Mouse (Mus musculus) midbrain, embryonic 16.5 days (tissue): ENCODE measurements at regions not wholly inside any gene's neighbourhood (a gene's known extent, or its start where the extent isn't known, plus 50 kb on each side); places are given as distances from the start of the nearest gene placed in this dataset.

Experiments
- ATAC-seq: fragments of 200-750 bp; cut with Nextera tagmentation; 2 replicates; pipeline ENCODE4 v1.8.0; 2017; ENCODE audit warnings: moderate TSS enrichment
- H3K27ac ChIP-seq: fragments of 300-500 bp; sonication (generic); 2 replicates; pipeline ENCODE4 v1.5.1; 2014; ENCODE audit warnings: mild to moderate bottlenecking, low read length, mixed read lengths
- H3K27me3 ChIP-seq: fragments of 300-500 bp; sonication (generic); 2 replicates; pipeline ENCODE4 v1.6.1; 2014; ENCODE audit warnings: low read depth, low read length, mixed read lengths; ENCODE audit not compliant: control insufficient read depth, insufficient read depth
- H3K36me3 ChIP-seq: fragments of 300-500 bp; sonication (generic); 2 replicates; pipeline ENCODE4 v1.6.1; 2014; ENCODE audit warnings: mild to moderate bottlenecking, low read length, moderate library complexity, mixed read lengths; ENCODE audit not compliant: control insufficient read depth, insufficient read depth
- H3K4me1 ChIP-seq: fragments of 300-500 bp; sonication (generic); 2 replicates; pipeline ENCODE4 v1.6.1; 2014; ENCODE audit warnings: mild to moderate bottlenecking, low read length, mixed read lengths; ENCODE audit not compliant: control insufficient read depth, insufficient read depth
- H3K4me2 ChIP-seq: fragments of 300-500 bp; sonication (generic); 2 replicates; pipeline ENCODE4 v1.6.1; 2014; ENCODE audit warnings: mild to moderate bottlenecking, low read length, mixed read lengths
- H3K4me3 ChIP-seq: fragments of 300-500 bp; sonication (generic); 2 replicates; pipeline ENCODE4 v1.5.1; 2014; ENCODE audit warnings: low read depth, mild to moderate bottlenecking, low read length, moderate library complexity, mixed read lengths
- H3K9ac ChIP-seq: fragments of 300-500 bp; sonication (generic); 2 replicates; pipeline ENCODE4 v1.6.1; 2014; ENCODE audit warnings: low read depth, low read length, mixed read lengths
- H3K9me3 ChIP-seq: fragments of 300-500 bp; sonication (generic); replicated peaks from 2 replicates; pipeline ENCODE4 v1.6.1; 2014; ENCODE audit warnings: mild to moderate bottlenecking, low read length, mixed read lengths; ENCODE audit not compliant: control insufficient read depth, poor library complexity, severe bottlenecking
- WGBS: fragments of 180-500 bp; shearing (Covaris S2); extraction: QIAGEN DNeasy Blood & Tissue Kit; methylation state at CpG from one replicate; pipeline ENCODE4 v1.1.7; 2014; 5-methylcytosine and 5-hydroxymethylcytosine counted together

DNA sequence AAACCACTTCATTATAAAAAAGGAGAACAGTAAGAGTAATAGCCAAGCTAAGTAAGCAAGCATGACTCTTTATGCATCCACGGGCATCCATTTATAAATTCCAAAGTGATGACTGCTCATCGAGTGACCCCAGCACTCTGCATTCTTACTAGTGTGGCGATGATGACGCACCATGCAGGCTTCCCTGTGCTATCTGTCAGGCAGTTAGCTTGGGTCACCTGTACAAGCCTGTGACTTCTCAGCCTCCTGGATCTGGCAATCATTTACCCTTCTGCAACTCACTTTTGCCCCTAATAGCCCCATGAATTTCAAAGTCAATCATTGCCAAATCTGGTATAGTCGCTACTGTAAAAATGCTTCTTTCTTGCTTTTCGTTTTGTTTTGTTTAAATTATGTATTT is 237.3 kb downstream of the Klf5 start:
- H3K4me2 ChIP-seq = no peak overlapping the region
- no peaks in the 10 kb centered on the region for H3K36me3 ChIP-seq
- H3K9me3 ChIP-seq = no peaks in the 10 kb centered on the region
- no peak overlapping the region for H3K4me3 ChIP-seq
- H3K4me1 ChIP-seq = no peaks in the 10 kb centered on the region
- H3K9ac ChIP-seq = no peak overlapping the region
- 88% methylated on average over 6 of the region's 6 CpGs for WGBS
- no peak for ATAC-seq
- H3K27me3 ChIP-seq = no peaks in the 10 kb centered on the region
- H3K27ac ChIP-seq = no peak overlapping the region

DNA sequence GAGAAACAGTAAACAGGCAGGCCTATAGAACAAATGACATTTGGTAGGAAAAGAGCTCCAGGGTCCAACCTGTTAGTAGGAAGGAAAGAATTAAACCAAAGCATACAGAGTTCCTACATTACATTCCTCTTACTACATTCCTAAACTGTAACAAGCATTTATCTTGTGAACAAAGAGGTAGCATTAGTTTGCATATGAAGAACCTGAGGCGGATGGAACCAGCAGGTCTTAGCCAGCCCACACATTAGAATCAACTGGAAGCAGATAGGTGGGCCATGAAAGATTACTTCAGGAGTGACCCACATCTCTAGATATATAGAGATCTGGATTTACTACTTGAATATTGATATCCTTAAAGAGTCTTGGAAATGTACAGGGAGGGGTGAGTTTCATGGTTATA is 238.8 kb downstream of the Klf5 start:
- H3K9ac ChIP-seq = no peak overlapping the region
- WGBS = 80% methylated on average over 1 of the region's 1 CpGs
- H3K27me3 ChIP-seq = no peaks in the 10 kb centered on the region
- H3K4me2 ChIP-seq = no peak overlapping the region
- H3K9me3 ChIP-seq = no peaks in the 10 kb centered on the region
- no peaks in the 10 kb centered on the region for H3K36me3 ChIP-seq
- H3K4me3 ChIP-seq = no peak overlapping the region
- H3K4me1 ChIP-seq = no peaks in the 10 kb centered on the region
- H3K27ac ChIP-seq = no peak overlapping the region
- ATAC-seq = no peak

DNA sequence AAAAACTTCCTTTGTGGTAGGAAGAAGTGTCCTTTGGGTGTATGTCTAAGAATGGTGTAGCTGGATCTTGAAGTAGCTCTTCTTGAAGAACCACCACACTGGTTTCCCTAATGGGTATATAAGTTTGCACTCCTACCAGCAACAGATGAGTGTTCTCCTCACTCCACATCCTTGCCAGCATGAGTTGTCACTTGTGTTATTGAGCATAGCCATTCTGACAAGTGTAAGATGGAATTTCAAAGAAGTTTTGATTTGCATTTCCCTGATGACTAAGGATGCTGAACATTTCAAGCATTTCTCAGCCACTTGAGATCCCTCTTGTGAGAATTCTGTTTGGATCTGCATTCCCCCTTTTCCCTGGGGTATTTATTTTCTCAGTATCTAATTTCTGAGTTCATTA is 243.2 kb downstream of the Klf5 start:
- Histone ChIP-seq H3K4me2 (no peak overlapping the region), H3K27ac (no peak overlapping the region), H3K4me1 (no peaks in the 10 kb centered on the region), H3K36me3 (no peaks in the 10 kb centered on the region), H3K9me3 (no peaks in the 10 kb centered on the region), H3K27me3 (no peaks in the 10 kb centered on the region), H3K4me3 (no peak overlapping the region), H3K9ac (no peak overlapping the region)
- no peak for ATAC-seq

DNA sequence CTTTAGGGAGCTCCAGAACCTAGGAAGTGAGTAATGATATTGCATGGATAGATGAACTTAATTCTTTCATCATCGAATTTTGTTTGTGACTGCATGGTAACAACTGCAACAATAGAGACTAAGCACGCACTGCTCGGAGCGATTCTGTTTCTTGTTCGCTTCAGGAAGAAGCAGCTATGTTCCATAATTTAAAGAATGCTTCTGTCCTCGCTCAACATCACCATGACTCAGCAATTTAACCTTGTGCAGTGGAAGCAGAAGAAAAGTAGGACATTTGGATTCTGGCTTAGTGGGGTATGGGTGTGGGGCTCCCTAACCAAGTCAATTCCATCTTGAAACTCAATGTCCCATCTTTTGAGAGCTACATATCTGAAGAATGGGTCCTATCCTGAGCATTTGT is 249.4 kb downstream of the Klf5 start:
- H3K27ac ChIP-seq = no peak overlapping the region
- no peaks in the 10 kb centered on the region for H3K9me3 ChIP-seq
- no peak overlapping the region for H3K4me3 ChIP-seq
- H3K4me2 ChIP-seq = no peak overlapping the region
- H3K4me1 ChIP-seq = no peaks in the 10 kb centered on the region
- 89% methylated on average over 6 of the region's 6 CpGs for WGBS
- H3K36me3 ChIP-seq = no peaks in the 10 kb centered on the region
- H3K27me3 ChIP-seq = no peaks in the 10 kb centered on the region
- no peak for ATAC-seq
- H3K9ac ChIP-seq = no peak overlapping the region

DNA sequence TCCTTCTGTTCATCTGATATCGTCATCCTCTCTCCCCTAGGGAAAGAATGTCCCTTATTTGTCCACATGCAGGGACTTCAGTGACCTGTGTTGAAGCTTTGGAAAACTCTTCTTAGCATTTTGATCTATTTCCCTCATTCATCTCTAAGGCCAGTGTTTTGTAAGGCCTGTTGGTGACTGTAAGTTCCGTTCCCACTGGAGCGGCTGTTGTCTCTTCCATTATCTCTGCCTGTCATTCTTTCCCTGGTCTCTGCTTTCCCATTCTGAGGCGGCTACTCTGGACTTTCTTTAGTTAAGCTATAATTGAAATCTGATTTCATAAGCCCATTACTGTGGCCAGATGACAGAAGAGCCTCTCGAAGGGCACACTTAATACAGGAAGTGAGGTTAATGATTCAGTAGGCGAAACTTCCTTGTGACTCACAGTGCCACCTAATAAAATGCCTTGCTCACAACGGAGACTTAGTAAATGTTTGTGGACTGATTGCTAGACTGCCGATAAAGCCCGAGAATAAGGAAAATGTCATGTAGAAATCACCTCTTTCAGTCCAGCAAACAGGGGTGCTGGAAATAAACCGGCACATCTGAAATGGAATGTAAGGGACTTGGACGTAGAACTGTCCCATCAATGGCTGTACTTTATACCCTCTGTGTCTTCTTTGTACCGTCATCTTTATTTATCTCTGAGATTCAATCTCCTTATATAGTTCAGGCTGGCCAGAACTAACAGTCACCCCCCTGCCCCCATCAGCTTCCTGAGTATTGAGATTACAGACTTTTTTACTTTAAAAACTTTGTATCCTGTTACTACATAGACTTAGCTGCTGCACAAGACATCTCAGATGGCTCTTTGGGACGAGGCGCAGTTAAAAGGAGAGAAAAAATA is 250.1 kb downstream of the Klf5 start:
- ATAC-seq = no peak
- H3K9me3 ChIP-seq = no peaks in the 10 kb centered on the region
- no peaks in the 10 kb centered on the region for H3K4me1 ChIP-seq
- H3K4me2 ChIP-seq = no peak overlapping the region
- H3K27ac ChIP-seq = no peak overlapping the region
- no peak overlapping the region for H3K9ac ChIP-seq
- H3K27me3 ChIP-seq = no peaks in the 10 kb centered on the region
- H3K36me3 ChIP-seq = no peaks in the 10 kb centered on the region
- 92% methylated on average over 14 of the region's 14 CpGs for WGBS
- no peak overlapping the region for H3K4me3 ChIP-seq

DNA sequence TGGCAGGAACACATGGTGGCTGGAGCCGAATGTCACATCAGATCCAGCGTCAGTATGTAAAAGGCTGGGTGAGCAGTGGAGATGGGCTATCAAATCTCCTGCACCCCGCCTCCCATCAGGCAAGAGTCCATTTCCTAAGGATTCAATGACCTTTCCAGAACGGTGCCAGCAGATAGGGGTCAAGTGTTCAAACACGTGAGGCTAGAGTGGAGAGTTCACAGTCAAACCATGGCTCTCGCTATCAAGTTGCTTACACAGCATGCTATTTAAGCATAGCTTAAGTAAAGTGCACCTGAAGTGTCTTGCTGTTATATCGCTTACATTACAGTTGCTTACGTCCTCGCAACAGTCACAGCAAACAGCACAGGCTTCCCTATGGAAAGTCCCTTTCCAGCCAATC is 265.5 kb downstream of the Klf5 start:
- WGBS = 88% methylated on average over 9 of the region's 9 CpGs
- H3K9ac ChIP-seq = no peak overlapping the region
- no peaks in the 10 kb centered on the region for H3K9me3 ChIP-seq
- no peak overlapping the region for H3K4me3 ChIP-seq
- no peaks in the 10 kb centered on the region for H3K4me1 ChIP-seq
- no peak overlapping the region for H3K27ac ChIP-seq
- no peaks in the 10 kb centered on the region for H3K27me3 ChIP-seq
- no peak overlapping the region for H3K4me2 ChIP-seq
- no peaks in the 10 kb centered on the region for H3K36me3 ChIP-seq
- no peak for ATAC-seq

DNA sequence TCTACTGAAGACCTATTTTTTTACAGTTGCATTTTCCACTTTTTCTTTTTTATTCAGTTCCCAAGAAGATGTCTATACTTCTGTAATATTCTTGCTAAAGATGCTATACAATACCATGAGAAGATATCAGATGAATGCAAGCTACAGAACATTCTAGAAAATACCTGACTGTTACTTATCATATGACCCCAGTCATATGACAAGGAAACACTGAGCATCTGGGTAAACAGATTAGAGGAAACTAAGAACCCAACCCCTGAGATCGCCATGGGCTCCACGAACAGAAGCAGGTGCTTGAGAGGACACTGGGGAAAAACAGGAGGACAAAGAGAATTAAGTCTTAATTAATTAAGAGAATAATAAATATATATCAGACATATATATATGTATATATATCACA is 275.7 kb downstream of the Klf5 start:
- Histone ChIP-seq H3K4me2 (no peak overlapping the region), H3K9ac (no peak overlapping the region), H3K27ac (no peak overlapping the region), H3K36me3 (no peaks in the 10 kb centered on the region), H3K9me3 (no peaks in the 10 kb centered on the region), H3K27me3 (no peaks in the 10 kb centered on the region), H3K4me3 (no peak overlapping the region), H3K4me1 (peaks cover 2% of the 10 kb centered on the region)
- WGBS = 95% methylated on average over 2 of the region's 2 CpGs
- ATAC-seq = no peak

DNA sequence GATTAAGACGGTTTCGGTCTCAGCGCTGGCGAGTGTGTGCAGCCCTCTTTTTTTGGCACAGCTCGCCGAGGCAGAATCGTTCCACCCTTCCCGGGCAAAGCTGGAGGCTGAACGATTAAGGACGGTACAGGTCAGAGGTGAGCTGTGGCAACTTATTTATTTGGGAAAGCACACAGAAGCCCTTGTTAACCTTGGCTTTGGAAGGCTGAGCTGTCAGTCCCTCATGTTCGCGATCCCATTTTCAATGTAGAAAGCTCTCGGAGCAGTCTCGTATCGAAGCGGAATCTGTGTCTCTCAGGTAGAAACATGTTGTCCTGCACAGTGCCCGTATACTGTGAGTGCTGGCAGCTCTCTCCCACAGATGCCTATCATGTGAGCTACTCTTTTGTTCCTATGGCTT is 280.2 kb downstream of the Klf5 start:
- H3K4me2 ChIP-seq = 0 out of 2 replicates have a peak overlapping the region, but pooled peaks have one; percentile 10
- H3K4me1 ChIP-seq = peaks cover 7% of the 10 kb centered on the region
- H3K36me3 ChIP-seq = no peaks in the 10 kb centered on the region
- no peak overlapping the region for H3K4me3 ChIP-seq
- 71% methylated on average over 17 of the region's 17 CpGs for WGBS
- no peak for ATAC-seq
- H3K9ac ChIP-seq = no peak overlapping the region
- no peaks in the 10 kb centered on the region for H3K9me3 ChIP-seq
- no peaks in the 10 kb centered on the region for H3K27me3 ChIP-seq
- H3K27ac ChIP-seq = no peak overlapping the region

DNA sequence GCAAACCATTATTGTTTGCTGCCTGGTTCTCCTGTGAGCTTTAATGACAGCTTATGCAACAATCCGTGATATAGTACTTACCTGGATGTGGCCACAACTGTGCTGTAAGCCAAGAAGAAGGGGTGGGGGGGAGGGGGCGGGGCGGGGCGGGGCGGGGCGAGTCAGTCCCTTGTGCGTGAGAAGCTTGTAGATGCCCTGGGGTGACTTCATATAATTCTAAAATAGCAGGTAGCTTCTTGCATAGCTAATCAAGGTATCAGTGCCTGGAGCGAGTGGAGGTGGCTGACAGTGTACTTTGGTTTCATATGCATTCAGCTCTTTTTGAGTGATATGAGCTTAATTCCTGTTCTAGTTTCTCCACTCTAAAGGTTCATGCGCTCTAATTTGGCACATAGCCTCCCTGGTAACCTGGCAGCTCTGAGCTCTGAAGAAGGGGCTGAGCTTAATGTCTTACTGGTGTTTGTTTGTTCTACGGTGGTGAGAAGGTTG is 280.8 kb downstream of the Klf5 start:
- H3K4me1 ChIP-seq = peaks cover 7% of the 10 kb centered on the region
- no peak overlapping the region for H3K9ac ChIP-seq
- no peak overlapping the region for H3K4me3 ChIP-seq
- WGBS = 48% methylated on average over 7 of the region's 10 CpGs
- no peaks in the 10 kb centered on the region for H3K36me3 ChIP-seq
- H3K27ac ChIP-seq = no peak overlapping the region
- no peaks in the 10 kb centered on the region for H3K27me3 ChIP-seq
- ATAC-seq = peak; percentile 36; the same call in 1 of the 2 replicates
- no peaks in the 10 kb centered on the region for H3K9me3 ChIP-seq
- peak overlapping the region; percentile 14; the same call in 1 of the 2 replicates for H3K4me2 ChIP-seq
